Mouse (Mus musculus): ENCODE results near the gene Exosc10. TPM values are rescaled to one million over a fixed set of nuclear protein-coding genes. Genes with fewer than 3 reads are reported as not detected.

Gene Exosc10
- polyA plus RNA-seq, 1 experiment from 2014 or later, result 95.2 TPM

- no peak overlapping the region for H3K4me3 ChIP-seq (ENCODE audit: low read length)
- H3K4me2 ChIP-seq (replicated peaks; ENCODE audit: low read depth, low read length), result no peak overlapping the region
- ATAC-seq (ENCODE audit: low FRiP score, low TSS enrichment), result no peak
- H3K27ac ChIP-seq (ENCODE audit: low read length), result no peak overlapping the region
- H3K36me3 ChIP-seq (ENCODE audit: insufficient read depth, low read length), result peaks cover 73% of the 10 kb centered on the region
- WGBS, result 85% methylated on average over 10 of the region's 10 CpGs
- no peaks in the 10 kb centered on the region for H3K9me3 ChIP-seq (ENCODE audit: low read length)
- no peaks in the 10 kb centered on the region for H3K27me3 ChIP-seq (ENCODE audit: insufficient read depth, low read length)
- no peak overlapping the region for H3K9ac ChIP-seq (replicated peaks; ENCODE audit: low read length)
- no peaks in the 10 kb centered on the region for H3K4me1 ChIP-seq (ENCODE audit: insufficient read depth, low read length)
Measured at GRCm38 (mm10) chr4:148527158-148527910, 30.9 kb upstream of the Exosc10 start.

GRCm38 (mm10) chr4:148530351-148530750 lies 27.9 kb upstream of the Exosc10 start:
- Histone ChIP-seq H3K36me3 (ENCODE audit: insufficient read depth, low read length) (peaks cover 79% of the 10 kb centered on the region), H3K4me2 (replicated peaks; ENCODE audit: low read depth, low read length) (no peak overlapping the region), H3K9me3 (ENCODE audit: low read length) (no peaks in the 10 kb centered on the region), H3K4me1 (ENCODE audit: insufficient read depth, low read length) (no peaks in the 10 kb centered on the region), H3K9ac (replicated peaks; ENCODE audit: low read length) (no peak overlapping the region), H3K27me3 (ENCODE audit: insufficient read depth, low read length) (no peaks in the 10 kb centered on the region), H3K4me3 (ENCODE audit: low read length) (no peak overlapping the region), H3K27ac (ENCODE audit: low read length) (no peak overlapping the region)
- ATAC-seq (ENCODE audit: low FRiP score, low TSS enrichment), result no peak
- 91% methylated on average over 5 of the region's 5 CpGs for WGBS

- Histone ChIP-seq H3K27ac (ENCODE audit: low read length) (no peak overlapping the region), H3K9ac (replicated peaks; ENCODE audit: low read length) (no peak overlapping the region), H3K4me3 (ENCODE audit: low read length) (no peak overlapping the region), H3K9me3 (ENCODE audit: low read length) (no peaks in the 10 kb centered on the region), H3K27me3 (ENCODE audit: insufficient read depth, low read length) (no peaks in the 10 kb centered on the region), H3K36me3 (ENCODE audit: insufficient read depth, low read length) (peaks cover 78% of the 10 kb centered on the region), H3K4me2 (replicated peaks; ENCODE audit: low read depth, low read length) (no peak overlapping the region), H3K4me1 (ENCODE audit: insufficient read depth, low read length) (no peaks in the 10 kb centered on the region)
- ATAC-seq (ENCODE audit: low FRiP score, low TSS enrichment), result no peak
- WGBS, result 87% methylated on average over 6 of the region's 6 CpGs
Measured at GRCm38 (mm10) chr4:148530778-148531177, 27.5 kb upstream of the Exosc10 start.

- H3K4me2 ChIP-seq (replicated peaks; ENCODE audit: low read depth, low read length), result no peak overlapping the region
- peaks cover 78% of the 10 kb centered on the region for H3K36me3 ChIP-seq (ENCODE audit: insufficient read depth, low read length)
- no peak overlapping the region for H3K4me3 ChIP-seq (ENCODE audit: low read length)
- H3K4me1 ChIP-seq (ENCODE audit: insufficient read depth, low read length), result no peaks in the 10 kb centered on the region
- H3K27me3 ChIP-seq (ENCODE audit: insufficient read depth, low read length), result no peaks in the 10 kb centered on the region
- no peak overlapping the region for H3K27ac ChIP-seq (ENCODE audit: low read length)
- no peak overlapping the region for H3K9ac ChIP-seq (replicated peaks; ENCODE audit: low read length)
- H3K9me3 ChIP-seq (ENCODE audit: low read length), result no peaks in the 10 kb centered on the region
- ATAC-seq (ENCODE audit: low FRiP score, low TSS enrichment), result no peak
- 74% methylated on average over 4 of the region's 4 CpGs for WGBS
Measured at GRCm38 (mm10) chr4:148531341-148531740, 26.9 kb upstream of the Exosc10 start.

GRCm38 (mm10) chr4:148532516-148532915 lies 25.7 kb upstream of the Exosc10 start:
- Histone ChIP-seq H3K4me2 (replicated peaks; ENCODE audit: low read depth, low read length) (no peak overlapping the region), H3K9me3 (ENCODE audit: low read length) (no peaks in the 10 kb centered on the region), H3K36me3 (ENCODE audit: insufficient read depth, low read length) (peaks cover 78% of the 10 kb centered on the region), H3K9ac (replicated peaks; ENCODE audit: low read length) (no peak overlapping the region), H3K27ac (ENCODE audit: low read length) (no peak overlapping the region), H3K4me3 (ENCODE audit: low read length) (no peak overlapping the region), H3K4me1 (ENCODE audit: insufficient read depth, low read length) (no peaks in the 10 kb centered on the region), H3K27me3 (ENCODE audit: insufficient read depth, low read length) (no peaks in the 10 kb centered on the region)
- no peak for ATAC-seq (ENCODE audit: low FRiP score, low TSS enrichment)
- WGBS, result 94% methylated on average over 3 of the region's 3 CpGs

- 94% methylated on average over 12 of the region's 12 CpGs for WGBS
- no peak overlapping the region for H3K9ac ChIP-seq (replicated peaks; ENCODE audit: low read length)
- ATAC-seq (ENCODE audit: low FRiP score, low TSS enrichment), result no peak
Measured at GRCm38 (mm10) chr4:148533613-148534328, 24.5 kb upstream of the Exosc10 start.

GRCm38 (mm10) chr4:148535876-148536275 lies 22.4 kb upstream of the Exosc10 start:
- Histone ChIP-seq H3K27me3 (ENCODE audit: insufficient read depth, low read length) (no peaks in the 10 kb centered on the region), H3K27ac (ENCODE audit: low read length) (no peak overlapping the region), H3K9ac (replicated peaks; ENCODE audit: low read length) (no peak overlapping the region), H3K9me3 (ENCODE audit: low read length) (no peaks in the 10 kb centered on the region), H3K4me2 (replicated peaks; ENCODE audit: low read depth, low read length) (no peak overlapping the region), H3K4me3 (ENCODE audit: low read length) (no peak overlapping the region), H3K36me3 (ENCODE audit: insufficient read depth, low read length) (peaks cover 87% of the 10 kb centered on the region), H3K4me1 (ENCODE audit: insufficient read depth, low read length) (no peaks in the 10 kb centered on the region)
- ATAC-seq (ENCODE audit: low FRiP score, low TSS enrichment), result no peak
- WGBS, result 77% methylated on average over 3 of the region's 3 CpGs

More at GRCm38 (mm10) chr4:148533613-148534328, 24.5 kb upstream of the Exosc10 start:
- Histone ChIP-seq H3K4me1 (ENCODE audit: insufficient read depth, low read length) (no peaks in the 10 kb centered on the region), H3K27ac (ENCODE audit: low read length) (no peak overlapping the region), H3K27me3 (ENCODE audit: insufficient read depth, low read length) (no peaks in the 10 kb centered on the region), H3K9me3 (ENCODE audit: low read length) (no peaks in the 10 kb centered on the region), H3K36me3 (ENCODE audit: insufficient read depth, low read length) (peaks cover 82% of the 10 kb centered on the region), H3K4me3 (ENCODE audit: low read length) (no peak overlapping the region), H3K4me2 (replicated peaks; ENCODE audit: low read depth, low read length) (no peak overlapping the region)

- Histone ChIP-seq H3K4me3 (ENCODE audit: low read length) (no peak overlapping the region), H3K9me3 (ENCODE audit: low read length) (no peaks in the 10 kb centered on the region), H3K4me2 (replicated peaks; ENCODE audit: low read depth, low read length) (no peak overlapping the region), H3K9ac (replicated peaks; ENCODE audit: low read length) (no peak overlapping the region), H3K27ac (ENCODE audit: low read length) (no peak overlapping the region), H3K4me1 (ENCODE audit: insufficient read depth, low read length) (no peaks in the 10 kb centered on the region), H3K27me3 (ENCODE audit: insufficient read depth, low read length) (no peaks in the 10 kb centered on the region), H3K36me3 (ENCODE audit: insufficient read depth, low read length) (peaks cover 83% of the 10 kb centered on the region)
- 82% methylated on average over 4 of the region's 4 CpGs for WGBS
- no peak for ATAC-seq (ENCODE audit: low FRiP score, low TSS enrichment)
Measured at GRCm38 (mm10) chr4:148549106-148549505, 9.1 kb upstream of the Exosc10 start.

- no peaks in the 10 kb centered on the region for H3K9me3 ChIP-seq (ENCODE audit: low read length)
- no peaks in the 10 kb centered on the region for H3K27me3 ChIP-seq (ENCODE audit: insufficient read depth, low read length)
- peak overlapping the region; percentile 89 for H3K4me3 ChIP-seq (ENCODE audit: low read length)
- peaks cover 5% of the 10 kb centered on the region; the same call in 1 of the 2 replicates for H3K4me1 ChIP-seq (ENCODE audit: insufficient read depth, low read length)
- H3K36me3 ChIP-seq (ENCODE audit: insufficient read depth, low read length), result peaks cover 56% of the 10 kb centered on the region
- ATAC-seq (ENCODE audit: low FRiP score, low TSS enrichment), result no peak
- 27% methylated on average over 6 of the region's 6 CpGs for WGBS
- H3K27ac ChIP-seq (ENCODE audit: low read length), result peak overlapping the region; percentile 92
- H3K9ac ChIP-seq (replicated peaks; ENCODE audit: low read length), result peak overlapping the region; percentile 99
- peak overlapping the region; percentile 63 for H3K4me2 ChIP-seq (replicated peaks; ENCODE audit: low read depth, low read length)
Measured at GRCm38 (mm10) chr4:148557766-148558165, 463 bp upstream of the Exosc10 start.

GRCm38 (mm10) chr4:148562676-148563075 lies 4.4 kb downstream of the Exosc10 start:
- Histone ChIP-seq H3K9ac (replicated peaks; ENCODE audit: low read length) (no peak overlapping the region), H3K9me3 (ENCODE audit: low read length) (no peaks in the 10 kb centered on the region), H3K4me1 (ENCODE audit: insufficient read depth, low read length) (peaks cover 5% of the 10 kb centered on the region; the same call in 1 of the 2 replicates), H3K4me3 (ENCODE audit: low read length) (no peak overlapping the region), H3K27me3 (ENCODE audit: insufficient read depth, low read length) (no peaks in the 10 kb centered on the region), H3K4me2 (replicated peaks; ENCODE audit: low read depth, low read length) (no peak overlapping the region), H3K27ac (ENCODE audit: low read length) (no peak overlapping the region), H3K36me3 (ENCODE audit: insufficient read depth, low read length) (peaks cover 76% of the 10 kb centered on the region)
- ATAC-seq (ENCODE audit: low FRiP score, low TSS enrichment), result no peak
- 95% methylated on average over 17 of the region's 17 CpGs for WGBS

Measured in kidney, embryonic 16.5 days (tissue).